Mouse (Mus musculus): ENCODE data around the gene Hdac7.

GRCm38 (mm10) chr15:97779576-97779975 lies 64.7 kb downstream of the Hdac7 start:
- no peak for TF ChIP-seq CTCF (IDR thresholded peaks at IDR 0.05; ENCODE audit: low read depth)
- TF ChIP-seq EP300 (IDR thresholded peaks at IDR 0.05; ENCODE audit: low read depth), result no peak

Measured in liver, embryonic 14.5 days (tissue).